Mouse (Mus musculus) thymus, adult 2 months (tissue): ENCODE data around the gene Phka2. TPM values are rescaled to one million over a fixed set of nuclear protein-coding genes. Genes with fewer than 3 reads are reported as not detected.

Experiments
- DNase-seq: peaks from one replicate; pipeline ENCODE4 v3.0.0; 2021
- H3K27ac ChIP-seq: fragments of 200-500 bp; 2 replicates; pipeline ENCODE4 v1.5.1; 2012; ENCODE audit warnings: low read length, control low read depth; ENCODE audit not compliant: control insufficient read depth, insufficient read depth
- H3K27me3 ChIP-seq: fragments of 200-500 bp; 2 replicates; pipeline ENCODE4 v1.6.1; 2012; ENCODE audit warnings: mild to moderate bottlenecking, low read length, moderate library complexity, mixed read lengths; ENCODE audit not compliant: control insufficient read depth, insufficient read depth
- H3K36me3 ChIP-seq: fragments of 200-500 bp; 2 replicates; pipeline ENCODE4 v1.6.1; 2012; ENCODE audit warnings: mild to moderate bottlenecking, low read length, moderate library complexity; ENCODE audit not compliant: control insufficient read depth, insufficient read depth
- H3K4me1 ChIP-seq: fragments of 200-500 bp; replicated peaks from 2 replicates; pipeline ENCODE4 v1.6.1; 2012; ENCODE audit warnings: low read length; ENCODE audit not compliant: control insufficient read depth, insufficient read depth
- H3K4me3 ChIP-seq: fragments of 200-500 bp; 2 replicates; pipeline ENCODE4 v1.5.1; 2012; ENCODE audit warnings: mild to moderate bottlenecking, low read length, control low read depth, moderate library complexity; ENCODE audit not compliant: control insufficient read depth, insufficient read depth
- CTCF ChIP-seq: fragments of 200-500 bp; IDR thresholded peaks from 2 replicates; pipeline ENCODE4 v1.5.1; 2012; ENCODE audit warnings: mild to moderate bottlenecking, control low read depth, low read length, moderate library complexity, borderline replicate concordance; ENCODE audit not compliant: control insufficient read depth, poor library complexity, insufficient read depth; ENCODE audit errors: extremely low read depth
- POLR2A ChIP-seq: fragments of 200-500 bp; IDR thresholded peaks from 2 replicates; pipeline ENCODE4 v1.6.1; 2012; ENCODE audit warnings: mild to moderate bottlenecking, low read length, control low read depth, moderate library complexity; ENCODE audit not compliant: control insufficient read depth, poor library complexity, insufficient read depth; ENCODE audit errors: extremely low read depth
- WGBS: fragments of 180-500 bp; shearing (Covaris S2); methylation state at CpG from one replicate; pipeline ENCODE4 v1.1.7; 2018; 5-methylcytosine and 5-hydroxymethylcytosine counted together
- polyA plus RNA-seq: library from polyadenylated mRNA; depleted of rRNA; stranded (reverse); fragments of >200 nt; gene quantifications from 2 replicates; pipeline ENCODE4 v1.2.3, GENCODE M21; 2012; rRNA removed

Gene Phka2
- polyA plus RNA-seq, 1 experiment = 16.4 TPM

GRCm38 (mm10) chrX:160610482-160610881, 108.5 kb downstream of the Phka2 start:
- Histone ChIP-seq H3K27me3 (no peaks in the 10 kb centered on the region), H3K4me3 (no peak overlapping the region), H3K4me1 (no peaks in the 10 kb centered on the region), H3K36me3 (no peaks in the 10 kb centered on the region), H3K27ac (no peak overlapping the region)
- 98% methylated on average over 2 of the region's 2 CpGs for WGBS
- no peak for DNase-seq
- TF ChIP-seq POLR2A = no peak

- H3K4me3 ChIP-seq = no peak overlapping the region
- no peaks in the 10 kb centered on the region for H3K27me3 ChIP-seq
- no peak overlapping the region for H3K27ac ChIP-seq
- H3K36me3 ChIP-seq = no peaks in the 10 kb centered on the region
- DNase-seq = no peak
- 82% methylated on average over 4 of the region's 4 CpGs for WGBS
- no peak for TF ChIP-seq POLR2A
- TF ChIP-seq CTCF = no peak
- H3K4me1 ChIP-seq = no peaks in the 10 kb centered on the region
Observed at GRCm38 (mm10) chrX:160610882-160611644, 109.1 kb downstream of the Phka2 start.

Other genes starting within 250 kb of the Phka2 start
- gene Adgrg2, start 111.5 kb upstream of the Phka2 start, polyA plus RNA-seq = 3.1 and 4.0 TPM in 2 replicates
- gene Ppef1, start 233.6 kb downstream of the Phka2 start, polyA plus RNA-seq = not detected in 2 replicates